Mouse (Mus musculus) liver, adult 2 months (tissue): ENCODE data around the gene Evc2. TPM values are rescaled to one million over a fixed set of nuclear protein-coding genes. Genes with fewer than 3 reads are reported as not detected.

Experiments used
- DNase-seq: peaks from one replicate; pipeline ENCODE4 v3.0.0-alpha.2; 2011; ENCODE audit warnings: low read depth, low spot score; ENCODE audit errors: extremely low read depth
- H3K27ac ChIP-seq: fragments of 200-500 bp; replicated peaks from 2 replicates; pipeline ENCODE4 v1.5.1; 2012; ENCODE audit warnings: low read depth, mild to moderate bottlenecking, control low read depth, inconsistent platforms, low read length; ENCODE audit not compliant: insufficient read depth
- H3K27me3 ChIP-seq: fragments of 200-500 bp; 2 replicates; pipeline ENCODE4 v1.6.1; 2012; ENCODE audit warnings: mild to moderate bottlenecking, moderate library complexity, low read length, inconsistent platforms; ENCODE audit not compliant: control insufficient read depth, insufficient read depth
- H3K36me3 ChIP-seq: fragments of 200-500 bp; 2 replicates; pipeline ENCODE4 v1.6.1; 2012; ENCODE audit warnings: low read length, inconsistent platforms; ENCODE audit not compliant: control insufficient read depth, insufficient read depth
- H3K4me1 ChIP-seq: fragments of 200-500 bp; 2 replicates; pipeline ENCODE4 v1.6.1; 2011; ENCODE audit warnings: low read length; ENCODE audit not compliant: control insufficient read depth, insufficient read depth
- H3K4me3 ChIP-seq: fragments of 200-500 bp; 2 replicates; pipeline ENCODE4 v1.5.1; 2011; ENCODE audit warnings: low read depth, mild to moderate bottlenecking, control low read depth, low read length, moderate library complexity; ENCODE audit not compliant: insufficient read depth
- H3K79me2 ChIP-seq: fragments of 200-500 bp; 2 replicates; pipeline ENCODE4 v1.6.1; 2012; ENCODE audit warnings: inconsistent platforms, mild to moderate bottlenecking, low read length, moderate library complexity; ENCODE audit not compliant: control insufficient read depth, insufficient read depth
- H3K9ac ChIP-seq: fragments of 200-500 bp; 2 replicates; pipeline ENCODE4 v1.6.1; 2012; ENCODE audit warnings: low read depth, mild to moderate bottlenecking, control low read depth, inconsistent platforms, low read length
- CTCF ChIP-seq: fragments of 200-500 bp; IDR thresholded peaks from 2 replicates; pipeline ENCODE4 v1.5.1; 2011; ENCODE audit warnings: low read depth, low read length, control low read depth
- POLR2A ChIP-seq: fragments of 200-500 bp; IDR thresholded peaks from 2 replicates; pipeline ENCODE4 v1.6.1; 2011; ENCODE audit warnings: low read length, control low read depth; ENCODE audit not compliant: insufficient read depth; ENCODE audit errors: extremely low read depth
- WGBS: fragments of 180-500 bp; shearing (Covaris S2); methylation state at CpG from one replicate; pipeline ENCODE4 v1.1.7; 2018; 5-methylcytosine and 5-hydroxymethylcytosine counted together
- polyA plus RNA-seq: library from polyadenylated mRNA; depleted of rRNA; stranded (reverse); fragments of >200 nt; gene quantifications from 2 replicates; pipeline ENCODE4 v1.2.3, GENCODE M21; 2012
- total RNA-seq: library from RNA; depleted of rRNA; stranded (reverse); fragments of >200 nt; gene quantifications from 2 replicates; pipeline ENCODE4 v1.2.3, GENCODE M21; 2014

Evc2 gene
- total and polyA plus RNA-seq, 2 experiments = 1.7 to 5.1 TPM

- Histone ChIP-seq H3K27me3 (no peaks in the 10 kb centered on the region), H3K9ac (no peak overlapping the region), H3K4me3 (no peak overlapping the region), H3K27ac (no peak overlapping the region), H3K36me3 (no peaks in the 10 kb centered on the region), H3K79me2 (no peaks in the 10 kb centered on the region), H3K4me1 (no peaks in the 10 kb centered on the region)
- TF ChIP-seq CTCF (no peak), POLR2A (no peak)
- DNase-seq = no peak
- WGBS = 75% methylated on average over 2 of the region's 2 CpGs
Observed at GRCm38 (mm10) chr5:37442767-37443166, 104.5 kb downstream of the Evc2 start.

GRCm38 (mm10) chr5:37447546-37447945 is 109.2 kb downstream of the Evc2 start:
- Histone ChIP-seq H3K4me3 (no peak overlapping the region), H3K27ac (no peak overlapping the region), H3K9ac (no peak overlapping the region), H3K79me2 (no peaks in the 10 kb centered on the region), H3K27me3 (no peaks in the 10 kb centered on the region), H3K36me3 (no peaks in the 10 kb centered on the region), H3K4me1 (no peaks in the 10 kb centered on the region)
- DNase-seq = no peak
- TF ChIP-seq POLR2A = no peak
- TF ChIP-seq CTCF = no peak
- 65% methylated on average over 3 of the region's 3 CpGs for WGBS

GRCm38 (mm10) chr5:37456590-37456989 is 118.3 kb downstream of the Evc2 start:
- no peaks in the 10 kb centered on the region for H3K4me1 ChIP-seq
- no peak for TF ChIP-seq POLR2A
- TF ChIP-seq CTCF = no peak
- no peak overlapping the region for H3K9ac ChIP-seq
- no peak overlapping the region for H3K4me3 ChIP-seq
- 52% methylated on average over 2 of the region's 2 CpGs for WGBS
- no peak overlapping the region for H3K27ac ChIP-seq
- no peak for DNase-seq
- H3K79me2 ChIP-seq = no peaks in the 10 kb centered on the region
- H3K27me3 ChIP-seq = no peaks in the 10 kb centered on the region
- no peaks in the 10 kb centered on the region for H3K36me3 ChIP-seq

- Histone ChIP-seq H3K36me3 (no peaks in the 10 kb centered on the region), H3K4me1 (no peaks in the 10 kb centered on the region), H3K79me2 (no peaks in the 10 kb centered on the region), H3K4me3 (no peak overlapping the region), H3K27me3 (no peaks in the 10 kb centered on the region), H3K9ac (no peak overlapping the region), H3K27ac (no peak overlapping the region)
- DNase-seq = no peak
- no peak for TF ChIP-seq POLR2A
- 86% methylated on average over 5 of the region's 5 CpGs for WGBS
Observed at GRCm38 (mm10) chr5:37457191-37457590, 118.9 kb downstream of the Evc2 start.

GRCm38 (mm10) chr5:37457831-37458230 is 119.5 kb downstream of the Evc2 start:
- 84% methylated on average over 2 of the region's 2 CpGs for WGBS
- Histone ChIP-seq H3K4me1 (no peaks in the 10 kb centered on the region), H3K36me3 (no peaks in the 10 kb centered on the region), H3K4me3 (no peak overlapping the region), H3K27me3 (no peaks in the 10 kb centered on the region), H3K9ac (no peak overlapping the region), H3K79me2 (no peaks in the 10 kb centered on the region), H3K27ac (no peak overlapping the region)
- no peak for DNase-seq
- no peak for TF ChIP-seq CTCF
- TF ChIP-seq POLR2A = no peak

- H3K4me1 ChIP-seq = no peaks in the 10 kb centered on the region
- no peaks in the 10 kb centered on the region for H3K79me2 ChIP-seq
- peak; percentile 1 for DNase-seq
- H3K27ac ChIP-seq = no peak overlapping the region
- H3K4me3 ChIP-seq = no peak overlapping the region
- no peak for TF ChIP-seq POLR2A
- no peak for TF ChIP-seq CTCF
- 55% methylated on average over 2 of the region's 2 CpGs for WGBS
- no peak overlapping the region for H3K9ac ChIP-seq
- H3K36me3 ChIP-seq = no peaks in the 10 kb centered on the region
- no peaks in the 10 kb centered on the region for H3K27me3 ChIP-seq
Observed at GRCm38 (mm10) chr5:37458236-37458635, 119.9 kb downstream of the Evc2 start.
